Mouse (Mus musculus) kidney, postnatal 4 days (tissue): Measurements from ENCODE around the gene Lrrc74b.
A peak's percentile ranks its signal among the peaks of the same experiment; 100 is the strongest.
"Not testable (repeated sequence)": the region's sequence is repeated elsewhere in the genome, so short reads cannot be mapped to it uniquely, and the experiment has no call there.

Experiments used
- DNase-seq, 2 experiments: peaks; one replicate each; pipeline ENCODE4 v3.0.0; 2021; ENCODE audit warnings: mixed read lengths in 2 of 2

Gene Lrrc74b

GRCm38 (mm10) chr16:17542632-17543031 lies 18.4 kb downstream of the Lrrc74b start:
- DNase-seq = no peak

- no peak for DNase-seq
These were observed 24.5 kb downstream of the Lrrc74b start for GRCm38 (mm10) chr16:17536584-17536983.

GRCm38 (mm10) chr16:17532676-17533329 lies 28.2 kb downstream of the Lrrc74b start:
- no peak for DNase-seq

GRCm38 (mm10) chr16:17532271-17532670 lies 28.8 kb downstream of the Lrrc74b start:
- peak; percentile 49 to 65 for DNase-seq

- peak; percentile 97 to 99 for DNase-seq
These were observed 30.3 kb downstream of the Lrrc74b start, which contains the start of gene Thap7 for GRCm38 (mm10) chr16:17530640-17531288. Thap7 (minus strand) TSS chr16:17531136.

- peak; percentile 37 to 55 for DNase-seq
These were observed 31.0 kb downstream of the Lrrc74b start for GRCm38 (mm10) chr16:17529981-17530586.

GRCm38 (mm10) chr16:17528276-17528675 lies 32.8 kb downstream of the Lrrc74b start:
- DNase-seq = no peak

- no peak for DNase-seq
These were observed 33.4 kb downstream of the Lrrc74b start for GRCm38 (mm10) chr16:17527606-17528005.

GRCm38 (mm10) chr16:17526223-17526622 lies 34.8 kb downstream of the Lrrc74b start:
- peak in 1 of 2 experiments; percentile 47 for DNase-seq

- DNase-seq = no peak
These were observed 35.5 kb downstream of the Lrrc74b start for GRCm38 (mm10) chr16:17525524-17525923.

GRCm38 (mm10) chr16:17524156-17524555 lies 36.9 kb downstream of the Lrrc74b start:
- no peak for DNase-seq

- no peak for DNase-seq
These were observed 42.1 kb downstream of the Lrrc74b start for GRCm38 (mm10) chr16:17518910-17519309.

GRCm38 (mm10) chr16:17511431-17511830 lies 49.6 kb downstream of the Lrrc74b start:
- no peak for DNase-seq

- DNase-seq = no peak
These were observed 50.4 kb downstream of the Lrrc74b start for GRCm38 (mm10) chr16:17510686-17511085.

GRCm38 (mm10) chr16:17510143-17510542 lies 50.9 kb downstream of the Lrrc74b start:
- DNase-seq = no peak

GRCm38 (mm10) chr16:17509240-17509597 lies 51.8 kb downstream of the Lrrc74b start:
- no peak for DNase-seq

- peak; percentile 91 to 95 for DNase-seq
These were observed 52.4 kb downstream of the Lrrc74b start, which contains the start of gene Lztr1 for GRCm38 (mm10) chr16:17508546-17509239. Lztr1 (plus strand) TSS chr16:17508688.

- DNase-seq = not testable (repeated sequence)
These were observed 53.0 kb downstream of the Lrrc74b start for GRCm38 (mm10) chr16:17508031-17508430.

GRCm38 (mm10) chr16:17507018-17507552 lies 54.0 kb downstream of the Lrrc74b start:
- no peak for DNase-seq

GRCm38 (mm10) chr16:17502681-17503080 lies 58.4 kb downstream of the Lrrc74b start:
- DNase-seq = no peak

- DNase-seq = peak; percentile 28 to 34
These were observed 61.7 kb downstream of the Lrrc74b start for GRCm38 (mm10) chr16:17499249-17499883.
